Mouse (Mus musculus): ENCODE data around the gene Pspc1. TPM values are rescaled to one million over a fixed set of nuclear protein-coding genes. Genes with fewer than 3 reads are reported as not detected.
"Not testable (repeated sequence)": the region's sequence is repeated elsewhere in the genome, so short reads cannot be mapped to it uniquely, and the experiment has no call there.

Gene Pspc1
- polyA plus RNA-seq (2017; shearing (Covaris generic)), result 10 to 100 TPM; 11.5 to 21.5 (median 18.4) TPM

- ATAC-seq, result peak; percentile 78
These were observed at the start of gene Pspc1 for GRCm38 (mm10) chr14:56778200-56778932. Gene Pspc1, minus strand, starts transcription at chr14:56778316.

GRCm38 (mm10) chr14:56824562-56824961 is 46.4 kb upstream of the Pspc1 start:
- no peak for ATAC-seq

GRCm38 (mm10) chr14:56817616-56818015 is 39.5 kb upstream of the Pspc1 start:
- no peak for ATAC-seq

- no peak for ATAC-seq
These were observed 39.0 kb upstream of the Pspc1 start for GRCm38 (mm10) chr14:56817131-56817530.

GRCm38 (mm10) chr14:56816541-56816940 is 38.4 kb upstream of the Pspc1 start:
- ATAC-seq, result peak; percentile 56

GRCm38 (mm10) chr14:56812520-56813036 is 34.5 kb upstream of the Pspc1 start:
- peak; percentile 41 for ATAC-seq

- ATAC-seq, result peak; percentile 84
These were observed 33.7 kb upstream of the Pspc1 start, which contains the start of gene Zmym5 for GRCm38 (mm10) chr14:56811701-56812339. Gene Zmym5, minus strand, starts transcription at chr14:56811716.

- ATAC-seq, result not testable (repeated sequence)
These were observed 32.9 kb upstream of the Pspc1 start for GRCm38 (mm10) chr14:56810781-56811690.

GRCm38 (mm10) chr14:56793243-56793642 is 15.1 kb upstream of the Pspc1 start:
- peak; percentile 61 for ATAC-seq

- no peak for ATAC-seq
These were observed 6.5 kb upstream of the Pspc1 start for GRCm38 (mm10) chr14:56784575-56784974.

- no peak for ATAC-seq
These were observed 801 bp upstream of the Pspc1 start for GRCm38 (mm10) chr14:56778933-56779300.

GRCm38 (mm10) chr14:56777360-56778136 is 568 bp downstream of the Pspc1 start:
- ATAC-seq, result peak; percentile 29

- no peak for ATAC-seq
These were observed 1.4 kb downstream of the Pspc1 start for GRCm38 (mm10) chr14:56776571-56777238.

- no peak for ATAC-seq
These were observed 2.7 kb downstream of the Pspc1 start for GRCm38 (mm10) chr14:56775416-56775815.

GRCm38 (mm10) chr14:56766438-56766837 is 11.7 kb downstream of the Pspc1 start:
- ATAC-seq, result not testable (repeated sequence)

- not testable (repeated sequence) for ATAC-seq
These were observed 13.0 kb downstream of the Pspc1 start for GRCm38 (mm10) chr14:56765117-56765516.

GRCm38 (mm10) chr14:56751282-56751681 is 26.8 kb downstream of the Pspc1 start:
- ATAC-seq, result no peak

- ATAC-seq, result no peak
These were observed 37.9 kb downstream of the Pspc1 start for GRCm38 (mm10) chr14:56740175-56740574.

GRCm38 (mm10) chr14:56726493-56726892 is 51.6 kb downstream of the Pspc1 start:
- no peak for ATAC-seq

- ATAC-seq, result no peak
These were observed 72.4 kb downstream of the Pspc1 start for GRCm38 (mm10) chr14:56705687-56706086.

- ATAC-seq, result no peak
These were observed 75.5 kb downstream of the Pspc1 start for GRCm38 (mm10) chr14:56702644-56703043.
